Mouse (Mus musculus) kidney, adult 10 weeks (tissue): ENCODE data around the gene Fbxw15. TPM values are rescaled to one million over a fixed set of nuclear protein-coding genes. Genes with fewer than 3 reads are reported as not detected.

ENCODE experiments used
- polyA plus RNA-seq: library from polyadenylated mRNA; stranded (reverse); fragments of 350-450 nt; fragmentation: Illumina TruSeq; extraction: RNeasy Lipid Tissue Mini Kit (QIAGEN cat#74804); gene quantifications from one replicate; pipeline ENCODE4 v1.2.3, GENCODE M21; 2014; ENCODE audit warnings: low read depth, low replicate concordance

Fbxw15 gene
- polyA plus RNA-seq, result 4.3 TPM

DNA sequence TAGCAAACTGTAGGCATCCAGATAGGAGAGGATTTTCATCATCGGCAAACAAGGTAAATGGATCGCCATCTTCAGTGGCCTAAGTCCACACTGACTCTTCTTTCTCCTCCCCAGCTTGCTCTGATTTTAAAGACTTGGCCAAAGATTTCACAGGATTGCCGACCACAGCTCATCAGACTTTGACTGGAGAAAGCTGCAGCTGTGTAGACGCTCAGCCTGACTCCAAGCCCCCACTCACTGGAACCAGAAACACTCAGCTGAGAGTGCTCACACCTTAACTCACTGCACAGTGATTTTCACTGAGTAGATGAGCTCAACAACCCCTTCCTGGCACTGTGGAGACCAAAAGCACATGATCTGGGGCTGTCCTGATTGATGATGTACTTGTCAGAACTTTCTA, at the start of gene Fbxw15:
Fbxw15 (minus strand) TSS at position 101 of the 400 bp plus-strand sequence.

Other genes starting within 250 kb of the Fbxw15 start
- not detected for gene Fbxw28, start 228.6 kb downstream of the Fbxw15 start, polyA plus RNA-seq
- gene Fbxw22, start 164.0 kb downstream of the Fbxw15 start, polyA plus RNA-seq, result not detected
- gene Fbxw16, start 119.1 kb downstream of the Fbxw15 start, polyA plus RNA-seq, result not detected
- not detected for gene Fbxw19, start 72.4 kb downstream of the Fbxw15 start, polyA plus RNA-seq
- gene Fbxw24, start 57.8 kb upstream of the Fbxw15 start, polyA plus RNA-seq, result not detected
- not detected for gene Fbxw25, start 96.4 kb upstream of the Fbxw15 start, polyA plus RNA-seq
- gene Fbxw18, start 134.4 kb upstream of the Fbxw15 start, polyA plus RNA-seq, result not detected
- gene Fbxw26, start 177.8 kb upstream of the Fbxw15 start, polyA plus RNA-seq, result not detected
- gene Fbxw27, start 222.4 kb upstream of the Fbxw15 start, polyA plus RNA-seq, result not detected
- gene Spink8, start 244.0 kb upstream of the Fbxw15 start, polyA plus RNA-seq, result 48.1 TPM